Mouse (Mus musculus): ENCODE measurements at regions not wholly inside any gene's neighbourhood (a gene's known extent, or its start where the extent isn't known, plus 50 kb on each side); places are given as distances from the start of the nearest gene placed in this dataset.

DNA sequence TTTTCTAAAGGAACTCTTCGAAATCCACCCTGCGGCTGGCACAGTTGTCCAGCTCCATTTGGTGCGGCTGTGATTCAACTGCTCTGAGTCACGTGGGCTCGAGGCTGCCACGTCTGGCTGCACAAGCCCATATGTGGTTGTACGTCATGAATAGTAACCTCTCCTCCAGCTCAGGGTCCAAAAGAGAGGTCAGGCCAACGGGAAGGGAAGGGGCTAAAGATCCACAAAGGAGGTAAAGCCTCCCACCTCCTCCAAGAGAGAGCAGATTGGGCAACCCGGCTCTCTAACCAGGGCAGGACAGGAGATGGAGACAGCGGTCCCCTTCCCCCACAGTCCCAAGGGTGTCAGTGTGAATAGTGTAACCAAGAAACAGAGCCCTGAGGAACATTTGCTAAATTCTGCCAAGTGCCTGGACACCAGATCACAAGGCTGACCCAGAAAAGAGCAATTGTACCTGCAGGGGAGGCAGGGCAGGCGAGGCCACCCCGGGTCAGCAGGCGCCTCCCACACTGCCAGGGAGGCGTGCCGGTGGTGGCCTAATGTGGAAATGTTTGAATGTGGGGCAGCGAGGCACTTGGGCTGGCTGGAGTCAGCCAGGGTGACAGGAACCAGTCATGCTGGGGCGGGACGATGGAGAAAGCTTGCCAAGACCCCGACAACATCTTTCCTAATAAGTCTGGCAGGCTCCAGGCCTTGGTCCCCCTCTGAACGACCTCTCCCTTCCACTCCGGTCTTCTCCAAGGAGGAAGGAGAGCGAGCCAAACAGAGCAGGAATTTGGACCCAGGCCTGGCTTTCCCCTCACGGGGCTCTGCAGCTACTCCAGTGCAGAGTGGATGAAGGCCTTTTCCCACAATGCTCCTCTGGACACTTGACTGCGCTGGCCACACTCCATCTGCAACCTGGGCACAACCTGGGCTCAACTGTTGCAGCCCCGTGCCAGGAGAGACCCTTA lies 142.0 kb upstream of the Irf2bp2 start:
- H3K9me3 ChIP-seq (ENCODE audit: control insufficient read depth, low read length), result no peaks in the 10 kb centered on the region
- H3K4me3 ChIP-seq (replicated peaks), result no peak overlapping the region
- H3K36me3 ChIP-seq (ENCODE audit: control insufficient read depth), result no peaks in the 10 kb centered on the region
- no peaks in the 10 kb centered on the region for H3K27me3 ChIP-seq (ENCODE audit: control insufficient read depth)
- no peaks in the 10 kb centered on the region for H3K4me1 ChIP-seq (ENCODE audit: control insufficient read depth)
- TF ChIP-seq GATA1 (IDR thresholded peaks at IDR 0.05; ENCODE audit: low read length), result no peak
- no peak for TF ChIP-seq TAL1 (IDR thresholded peaks at IDR 0.05; ENCODE audit: low read length)

DNA sequence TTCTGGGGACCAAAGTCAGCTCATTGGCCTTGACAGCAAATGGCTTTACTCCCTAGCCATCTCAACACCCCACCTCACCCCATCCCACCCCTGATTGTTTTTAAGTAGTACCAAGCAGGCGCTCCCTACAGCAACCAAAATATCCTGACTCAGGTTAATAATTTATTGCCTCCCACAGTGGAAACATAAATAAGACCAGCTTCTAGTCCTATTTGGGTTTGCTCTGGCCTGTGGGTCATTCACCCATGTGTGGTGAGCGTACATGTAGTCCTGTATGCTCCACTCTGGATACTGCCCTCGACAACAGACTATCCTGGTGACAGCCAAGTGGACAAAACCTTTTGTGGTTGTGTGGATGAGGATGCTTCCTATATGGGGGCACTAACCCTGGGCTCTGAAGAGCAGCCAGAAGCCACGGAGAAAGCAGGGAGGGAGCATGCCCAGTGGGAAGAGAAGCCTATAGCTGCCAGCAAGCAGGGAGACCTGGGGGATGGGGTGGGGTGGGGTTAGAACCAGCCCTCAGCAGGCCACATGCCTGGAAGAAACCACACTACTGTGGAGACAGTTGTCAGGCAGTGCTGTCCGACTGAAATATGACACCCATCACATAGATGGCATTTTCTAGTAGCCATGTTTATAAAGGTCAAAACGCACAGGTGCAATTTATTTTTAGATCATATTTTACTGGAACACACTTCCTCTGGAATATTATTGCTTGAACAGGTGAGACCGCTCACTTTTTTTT lies 141.1 kb upstream of the Irf2bp2 start:
- TF ChIP-seq GATA1 (IDR thresholded peaks at IDR 0.05; ENCODE audit: low read length), result no peak
- no peak for TF ChIP-seq TAL1 (IDR thresholded peaks at IDR 0.05; ENCODE audit: low read length)
- Histone ChIP-seq H3K4me3 (replicated peaks) (no peak overlapping the region), H3K36me3 (ENCODE audit: control insufficient read depth) (no peaks in the 10 kb centered on the region), H3K9me3 (ENCODE audit: control insufficient read depth, low read length) (no peaks in the 10 kb centered on the region), H3K27me3 (ENCODE audit: control insufficient read depth) (no peaks in the 10 kb centered on the region), H3K4me1 (ENCODE audit: control insufficient read depth) (no peaks in the 10 kb centered on the region)

DNA sequence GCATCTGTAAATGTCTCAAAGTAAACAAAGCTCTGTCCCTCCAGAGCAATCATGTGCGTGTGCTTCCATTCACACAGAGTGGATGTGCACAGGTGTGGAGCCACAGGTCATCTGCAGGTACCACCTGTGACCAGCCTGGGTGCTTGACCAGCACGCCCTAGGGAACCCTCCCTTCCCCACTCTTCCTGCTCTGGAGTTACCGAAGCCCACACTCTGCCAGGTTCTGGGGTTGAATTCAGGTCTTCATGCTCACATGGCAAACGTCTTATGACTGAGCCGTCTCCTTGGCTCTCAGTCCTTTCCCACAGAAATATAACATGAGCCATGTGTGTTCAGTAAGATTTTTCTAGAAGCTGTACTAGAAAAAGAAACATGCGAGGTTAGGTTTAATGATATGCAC lies 140.0 kb upstream of the Irf2bp2 start:
- TF ChIP-seq GATA1 (IDR thresholded peaks at IDR 0.05; ENCODE audit: low read length), result no peak
- no peak for TF ChIP-seq TAL1 (IDR thresholded peaks at IDR 0.05; ENCODE audit: low read length)
- Histone ChIP-seq H3K4me1 (ENCODE audit: control insufficient read depth) (no peaks in the 10 kb centered on the region), H3K4me3 (replicated peaks) (no peak overlapping the region), H3K27me3 (ENCODE audit: control insufficient read depth) (no peaks in the 10 kb centered on the region), H3K36me3 (ENCODE audit: control insufficient read depth) (no peaks in the 10 kb centered on the region), H3K9me3 (ENCODE audit: control insufficient read depth, low read length) (no peaks in the 10 kb centered on the region)

GRCm38 (mm10) chr8:126733307-126733706 lies 139.5 kb upstream of the Irf2bp2 start:
- H3K36me3 ChIP-seq (ENCODE audit: control insufficient read depth), result no peaks in the 10 kb centered on the region
- no peak overlapping the region for H3K4me3 ChIP-seq (replicated peaks)
- no peak for TF ChIP-seq TAL1 (IDR thresholded peaks at IDR 0.05; ENCODE audit: low read length)
- no peak for TF ChIP-seq GATA1 (IDR thresholded peaks at IDR 0.05; ENCODE audit: low read length)
- H3K4me1 ChIP-seq (ENCODE audit: control insufficient read depth), result no peaks in the 10 kb centered on the region
- no peaks in the 10 kb centered on the region for H3K27me3 ChIP-seq (ENCODE audit: control insufficient read depth)
- H3K9me3 ChIP-seq (ENCODE audit: control insufficient read depth, low read length), result no peaks in the 10 kb centered on the region

DNA sequence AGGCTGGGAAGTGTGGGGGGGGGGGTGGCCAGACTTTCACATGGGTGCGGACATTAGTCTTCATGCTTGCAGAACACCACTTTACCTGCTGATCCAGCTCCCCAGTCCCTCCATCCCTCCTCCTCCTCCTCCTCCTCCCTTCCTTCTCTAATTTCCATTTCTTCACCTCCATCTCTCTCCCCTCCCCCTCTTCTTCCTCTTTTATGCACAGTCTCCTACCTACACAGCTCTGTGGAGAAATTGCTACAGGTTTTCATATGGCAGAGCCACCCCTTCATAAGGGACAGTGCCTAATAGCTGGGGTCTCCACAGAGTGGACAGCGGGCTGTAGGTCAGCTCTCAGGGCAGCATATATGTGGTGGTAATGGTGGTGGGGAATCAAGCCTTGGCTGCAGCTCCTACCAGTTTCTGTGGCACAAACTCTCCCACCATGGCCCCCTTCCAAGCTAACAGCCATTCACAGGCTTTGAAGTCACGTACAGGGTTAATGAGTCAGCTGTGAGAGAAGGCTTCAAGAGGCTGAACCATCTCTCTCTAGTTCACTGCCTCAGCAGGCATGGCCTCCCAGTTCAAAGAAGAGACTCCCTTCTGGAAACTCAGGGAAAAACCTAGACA lies 136.3 kb upstream of the Irf2bp2 start:
- no peaks in the 10 kb centered on the region for H3K36me3 ChIP-seq (ENCODE audit: control insufficient read depth)
- no peak overlapping the region for H3K4me3 ChIP-seq (replicated peaks)
- no peaks in the 10 kb centered on the region for H3K27me3 ChIP-seq (ENCODE audit: control insufficient read depth)
- no peak for TF ChIP-seq TAL1 (IDR thresholded peaks at IDR 0.05; ENCODE audit: low read length)
- TF ChIP-seq GATA1 (IDR thresholded peaks at IDR 0.05; ENCODE audit: low read length), result no peak
- H3K9me3 ChIP-seq (ENCODE audit: control insufficient read depth, low read length), result peaks cover 9% of the 10 kb centered on the region
- H3K4me1 ChIP-seq (ENCODE audit: control insufficient read depth), result no peaks in the 10 kb centered on the region

DNA sequence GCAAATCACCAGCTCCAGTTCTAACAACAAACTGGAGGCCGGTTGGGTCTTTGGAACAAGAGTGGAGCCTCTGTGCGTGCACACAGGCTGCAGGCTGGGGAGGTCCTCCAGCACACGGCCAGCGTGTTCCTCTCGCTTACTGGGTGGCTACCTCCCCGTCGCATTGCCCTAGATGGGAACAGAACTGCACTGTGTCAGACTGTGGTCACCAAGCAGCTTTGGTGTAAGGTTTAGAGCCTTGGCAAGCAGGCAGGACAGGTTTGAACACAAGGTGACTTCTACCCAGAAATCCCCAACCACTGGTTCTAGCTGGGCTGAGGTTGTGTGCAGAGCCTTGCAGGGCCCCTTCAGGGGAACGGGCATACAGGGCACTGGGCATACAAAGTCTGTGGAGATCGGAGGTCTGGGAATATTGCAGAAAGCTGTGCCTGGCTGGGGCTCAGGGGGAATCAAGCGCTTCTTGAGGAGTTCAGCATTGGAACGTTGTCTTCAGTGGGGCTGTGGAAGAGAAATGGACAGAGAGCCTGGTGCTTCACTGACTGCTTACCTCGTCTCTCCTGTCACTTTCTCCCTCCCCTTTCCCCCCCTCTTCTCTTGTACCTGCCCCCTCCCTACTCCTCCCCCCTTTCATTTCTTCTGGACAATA lies 135.3 kb upstream of the Irf2bp2 start:
- no peak overlapping the region for H3K4me3 ChIP-seq (replicated peaks)
- no peaks in the 10 kb centered on the region for H3K36me3 ChIP-seq (ENCODE audit: control insufficient read depth)
- H3K9me3 ChIP-seq (ENCODE audit: control insufficient read depth, low read length), result peaks cover 9% of the 10 kb centered on the region
- TF ChIP-seq TAL1 (IDR thresholded peaks at IDR 0.05; ENCODE audit: low read length), result no peak
- TF ChIP-seq GATA1 (IDR thresholded peaks at IDR 0.05; ENCODE audit: low read length), result no peak
- no peaks in the 10 kb centered on the region for H3K4me1 ChIP-seq (ENCODE audit: control insufficient read depth)
- H3K27me3 ChIP-seq (ENCODE audit: control insufficient read depth), result no peaks in the 10 kb centered on the region

DNA sequence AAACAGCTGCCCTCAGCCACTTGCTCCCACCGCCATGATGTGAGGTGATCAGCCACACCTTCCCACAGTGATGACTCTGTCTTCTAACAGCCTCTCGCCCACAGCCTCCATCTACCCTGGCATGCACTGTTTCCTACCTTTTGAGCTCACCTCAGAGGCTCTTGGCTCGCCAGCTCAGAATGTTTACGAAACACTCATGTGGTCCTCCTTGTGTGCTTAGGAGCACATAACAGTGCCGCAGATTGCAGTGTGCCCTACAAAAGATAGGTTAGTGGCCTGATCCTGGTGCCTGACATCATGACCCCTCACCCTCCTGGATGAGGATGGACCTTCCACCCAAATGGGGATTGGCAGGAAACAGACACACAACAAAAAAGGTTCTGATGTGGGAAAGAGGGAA lies 134.3 kb upstream of the Irf2bp2 start:
- H3K27me3 ChIP-seq (ENCODE audit: control insufficient read depth), result no peaks in the 10 kb centered on the region
- H3K9me3 ChIP-seq (ENCODE audit: control insufficient read depth, low read length), result peaks cover 9% of the 10 kb centered on the region
- H3K4me3 ChIP-seq (replicated peaks), result no peak overlapping the region
- H3K4me1 ChIP-seq (ENCODE audit: control insufficient read depth), result no peaks in the 10 kb centered on the region
- no peak for TF ChIP-seq TAL1 (IDR thresholded peaks at IDR 0.05; ENCODE audit: low read length)
- no peak for TF ChIP-seq GATA1 (IDR thresholded peaks at IDR 0.05; ENCODE audit: low read length)
- no peaks in the 10 kb centered on the region for H3K36me3 ChIP-seq (ENCODE audit: control insufficient read depth)

- no peaks in the 10 kb centered on the region for H3K27me3 ChIP-seq (ENCODE audit: control insufficient read depth)
- H3K36me3 ChIP-seq (ENCODE audit: control insufficient read depth), result no peaks in the 10 kb centered on the region
- no peak overlapping the region for H3K4me3 ChIP-seq (replicated peaks)
- H3K9me3 ChIP-seq (ENCODE audit: control insufficient read depth, low read length), result peaks cover 9% of the 10 kb centered on the region
- TF ChIP-seq TAL1 (IDR thresholded peaks at IDR 0.05; ENCODE audit: low read length), result no peak
- TF ChIP-seq GATA1 (IDR thresholded peaks at IDR 0.05; ENCODE audit: low read length), result no peak
- H3K4me1 ChIP-seq (ENCODE audit: control insufficient read depth), result no peaks in the 10 kb centered on the region
Observed at GRCm38 (mm10) chr8:126727068-126727467, 133.3 kb upstream of the Irf2bp2 start.
